Mouse (Mus musculus) E14TG2a.4 (cell line): Measurements from ENCODE around the gene Dnajb3.

Experiments
- CTCF ChIP-seq: conservative IDR thresholded peaks from 2 replicates; pipeline ENCODE4 v1.5.1; 2014; ENCODE audit warnings: low read length
- POU5F1 ChIP-seq: IDR thresholded peaks from 2 replicates; pipeline ENCODE4 v1.6.1; 2014; ENCODE audit warnings: low read length, borderline replicate concordance

GRCm38 (mm10) chr1:88234248-88234610 lies 28.6 kb upstream of the Dnajb3 start:
- TF ChIP-seq CTCF (no peak), POU5F1 (no peak)
